Mouse (Mus musculus): Measurements from ENCODE around the gene Phc2.
"Not testable (repeated sequence)": the region's sequence is repeated elsewhere in the genome, so short reads cannot be mapped to it uniquely, and the experiment has no call there.

The Phc2 gene

GRCm38 (mm10) chr4:128641766-128642717 lies 12.5 kb upstream of the Phc2 start:
- no peak for DNase-seq (ENCODE audit: extremely low read depth, insufficient read length, low spot score)

GRCm38 (mm10) chr4:128645896-128646295 lies 8.6 kb upstream of the Phc2 start:
- no peak for DNase-seq (ENCODE audit: extremely low read depth, insufficient read length, low spot score)

GRCm38 (mm10) chr4:128646762-128647161 lies 7.7 kb upstream of the Phc2 start:
- DNase-seq (ENCODE audit: extremely low read depth, insufficient read length, low spot score), result no peak

DNA sequence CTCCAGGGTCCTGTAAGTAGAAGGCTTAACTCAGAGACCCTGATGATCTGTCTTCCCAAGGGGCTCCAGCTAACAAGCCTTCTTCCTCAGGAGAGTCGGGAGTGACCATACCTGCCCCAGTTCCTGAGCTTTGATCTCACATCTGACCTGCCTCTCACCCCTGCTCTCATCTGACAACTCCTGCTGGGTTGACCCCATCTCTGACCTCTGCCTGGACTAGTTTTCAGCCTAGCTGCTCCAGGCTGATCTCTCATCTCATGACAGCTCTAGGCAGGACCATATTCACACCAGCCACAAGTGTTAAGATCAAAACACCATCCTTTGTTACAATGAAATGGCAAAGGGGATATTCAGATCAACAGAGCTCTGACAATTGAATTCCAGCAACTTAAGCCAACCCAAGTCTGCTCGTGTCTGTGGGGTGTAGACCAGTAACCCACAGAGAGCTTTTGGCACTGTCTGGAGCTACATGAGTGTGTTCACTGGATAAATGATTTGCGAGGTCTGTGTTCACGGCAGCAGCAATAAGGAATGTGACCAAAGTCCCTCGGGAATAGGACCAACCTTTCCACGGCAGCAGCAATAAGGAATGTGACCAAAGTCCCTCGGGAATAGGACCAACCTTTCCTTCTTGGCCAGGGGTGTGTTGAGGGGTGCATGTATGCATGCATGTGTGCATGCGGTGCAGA lies 5.8 kb upstream of the Phc2 start:
- no peak for DNase-seq (ENCODE audit: extremely low read depth, insufficient read length, low spot score)

DNA sequence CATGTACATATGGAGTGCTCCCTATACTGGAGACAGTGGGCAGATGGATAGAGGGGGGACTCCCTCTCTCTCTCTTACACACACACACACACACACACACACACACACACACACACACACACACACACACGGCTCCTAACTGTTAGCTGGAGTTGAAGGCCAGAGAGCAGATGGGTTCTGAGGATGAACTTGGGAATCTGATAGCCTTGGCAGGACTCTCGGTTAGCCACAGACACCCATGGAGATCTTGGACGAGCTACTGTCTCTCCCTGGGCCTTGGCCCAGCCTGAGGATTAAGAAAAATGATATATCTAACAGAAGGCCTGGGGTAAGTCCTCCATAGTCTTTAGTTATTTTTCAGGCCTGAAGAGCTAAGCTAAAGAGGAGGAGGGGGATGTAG lies 3.0 kb upstream of the Phc2 start:
- no peak for DNase-seq (ENCODE audit: extremely low read depth, insufficient read length, low spot score)

DNA sequence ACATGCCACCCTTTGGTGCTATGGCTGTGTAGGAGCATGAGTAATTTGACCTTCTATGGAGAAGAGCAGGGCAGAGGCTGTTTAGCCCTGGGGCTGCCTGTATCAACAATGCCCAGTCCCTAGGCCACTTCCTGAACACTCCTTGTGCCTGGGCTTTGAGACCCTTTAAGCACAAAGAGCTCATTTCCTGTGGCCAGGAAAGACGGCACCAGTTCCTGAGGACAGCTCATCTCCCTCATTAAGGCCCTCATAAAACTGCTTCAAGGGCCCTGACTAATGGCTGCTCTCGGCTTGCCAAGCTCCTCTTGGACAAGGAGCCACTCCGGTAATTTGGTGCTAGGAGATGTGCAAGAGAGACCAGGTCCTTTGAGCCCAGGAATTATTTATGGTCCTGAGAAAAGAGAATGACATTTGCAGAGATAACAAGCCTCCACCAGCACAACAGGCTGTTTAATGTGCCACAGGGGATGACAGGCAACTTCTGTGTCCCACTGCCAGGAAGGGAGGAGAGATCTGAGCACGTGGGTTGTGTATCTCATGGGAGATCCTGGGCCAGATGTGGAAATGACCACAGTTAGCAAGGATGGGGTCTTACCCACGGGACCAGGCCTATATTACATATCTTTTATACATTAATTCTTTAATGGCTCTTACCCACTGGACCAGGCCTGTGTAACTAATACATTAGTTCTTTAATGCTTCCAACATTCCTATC lies 1.8 kb upstream of the Phc2 start:
- no peak for DNase-seq (ENCODE audit: extremely low read depth, insufficient read length, low spot score)

DNA sequence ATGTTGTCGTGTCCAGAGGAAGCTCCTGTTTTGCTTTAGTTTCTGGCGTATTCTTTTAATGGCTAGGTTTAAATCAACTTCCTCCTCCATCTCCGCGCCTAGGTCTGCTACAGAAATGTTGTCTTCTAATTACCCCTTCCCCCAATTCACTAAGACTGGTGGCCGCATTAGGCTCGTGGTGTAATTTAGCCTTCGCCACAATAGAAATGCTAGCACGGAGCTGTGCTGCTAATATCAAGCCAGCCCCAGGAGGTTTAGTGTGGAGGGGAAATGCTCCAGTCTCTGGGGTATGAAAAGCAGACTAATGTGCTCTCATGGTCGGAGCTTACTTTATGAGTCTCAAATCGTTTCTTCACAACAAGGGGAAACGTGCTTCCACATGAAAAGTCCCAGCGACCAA lies 944 bp downstream of the Phc2 start:
- DNase-seq (ENCODE audit: extremely low read depth, insufficient read length, low spot score), result no peak

DNA sequence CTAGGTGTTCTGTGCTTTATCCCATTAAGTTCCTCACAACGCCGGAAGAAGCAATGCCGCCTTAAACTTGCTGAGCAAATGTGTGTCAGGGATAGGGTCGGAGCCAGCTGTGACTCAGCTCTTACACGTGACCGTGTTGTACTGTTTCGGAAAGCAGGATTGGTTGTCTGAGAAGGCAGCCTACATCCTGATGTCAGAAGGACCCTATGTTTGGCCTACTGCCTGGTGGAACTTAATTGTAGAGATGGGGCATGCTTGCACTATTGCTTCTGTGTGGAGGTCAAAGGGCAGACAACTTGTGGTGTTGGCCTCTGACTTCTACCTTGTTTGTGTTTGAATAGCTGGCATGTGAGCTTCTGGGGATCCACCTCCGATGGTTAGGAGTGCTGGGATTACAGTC lies 5.7 kb downstream of the Phc2 start:
- no peak for DNase-seq (ENCODE audit: extremely low read depth, insufficient read length, low spot score)

DNA sequence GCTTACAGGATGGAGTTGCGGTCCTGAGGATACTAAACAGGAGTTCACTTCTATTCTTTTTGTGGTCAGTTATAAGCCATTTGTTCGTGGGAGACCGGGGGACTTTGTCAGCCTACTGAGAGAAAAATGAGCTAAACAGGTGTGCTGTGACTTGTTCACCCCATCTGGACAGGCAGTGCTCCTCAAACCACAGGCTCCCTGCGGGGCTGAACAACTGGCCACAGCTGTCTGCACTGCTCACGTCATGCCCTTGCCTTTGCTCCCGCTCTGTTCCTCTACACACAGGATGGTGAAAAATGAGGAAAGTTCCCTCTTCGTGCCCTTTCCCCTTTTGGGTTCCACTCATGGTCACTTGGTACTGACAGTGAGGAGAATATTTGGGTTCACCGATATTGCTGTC lies 6.6 kb downstream of the Phc2 start:
- no peak for DNase-seq (ENCODE audit: extremely low read depth, insufficient read length, low spot score)

DNA sequence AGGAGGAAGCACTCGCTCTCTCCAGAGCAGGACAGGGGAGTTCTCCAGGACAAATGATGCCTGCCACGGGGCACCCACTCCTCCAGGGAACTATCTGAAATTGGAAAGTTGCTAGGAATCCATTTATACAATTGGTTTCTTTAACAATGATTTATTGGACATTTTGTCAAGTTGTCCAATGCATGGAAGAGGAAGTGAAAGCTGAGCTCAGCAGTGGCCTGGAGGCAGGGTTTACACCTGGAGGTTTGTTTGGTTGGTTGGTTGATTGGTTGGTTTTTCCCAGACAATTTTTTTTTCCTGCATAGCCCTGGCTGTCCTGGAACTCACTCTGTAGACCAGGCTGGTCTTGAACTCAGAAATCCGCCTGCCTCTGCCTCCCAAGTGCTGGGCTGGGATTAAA lies 9.5 kb downstream of the Phc2 start:
- DNase-seq (ENCODE audit: extremely low read depth, insufficient read length, low spot score), result no peak

DNA sequence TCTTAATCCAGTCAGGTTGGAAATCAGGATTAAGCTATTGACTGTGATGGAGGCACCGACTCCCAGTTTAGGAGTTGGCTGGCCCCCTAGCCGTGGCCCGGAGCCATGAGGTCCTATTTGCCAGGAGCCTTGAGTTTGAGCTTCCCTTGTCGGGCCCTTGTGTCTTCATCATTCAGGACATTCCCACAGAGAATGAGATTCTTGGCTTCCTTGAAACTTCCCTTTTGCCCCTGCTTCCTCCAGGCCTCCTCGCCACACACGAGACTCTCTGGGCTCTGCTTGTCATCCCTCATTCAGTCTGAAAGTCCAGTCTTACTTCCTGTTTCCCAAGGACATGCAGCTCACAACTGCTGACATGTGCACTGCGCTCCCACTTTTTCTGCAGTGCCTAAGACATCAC lies 11.9 kb downstream of the Phc2 start:
- DNase-seq (ENCODE audit: extremely low read depth, insufficient read length, low spot score), result not testable (repeated sequence)

DNA sequence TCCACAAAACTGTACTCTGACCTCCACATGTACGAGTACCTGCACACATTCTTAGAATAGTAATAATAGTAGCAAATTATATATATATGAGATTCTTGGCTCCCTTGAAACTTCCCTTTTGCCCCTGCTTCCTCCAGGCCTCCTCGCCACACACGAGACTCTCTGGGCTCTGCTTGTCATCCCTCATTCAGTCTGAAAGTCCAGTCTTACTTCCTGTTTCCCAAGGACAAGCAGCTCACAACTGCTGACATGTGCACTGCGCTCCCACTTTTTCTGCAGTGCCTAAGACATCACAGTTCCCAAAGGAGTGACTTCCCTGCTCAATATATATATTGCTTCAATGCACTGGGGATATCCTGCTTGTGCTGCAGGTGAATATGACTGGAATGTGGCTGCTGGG lies 12.7 kb downstream of the Phc2 start:
- not testable (repeated sequence) for DNase-seq (ENCODE audit: extremely low read depth, insufficient read length, low spot score)

- DNase-seq (ENCODE audit: extremely low read depth, insufficient read length, low spot score), result no peak
These were observed 14.7 kb downstream of the Phc2 start for GRCm38 (mm10) chr4:128669229-128669628.

GRCm38 (mm10) chr4:128670566-128671191 lies 16.2 kb downstream of the Phc2 start:
- DNase-seq (ENCODE audit: extremely low read depth, insufficient read length, low spot score), result no peak

DNA sequence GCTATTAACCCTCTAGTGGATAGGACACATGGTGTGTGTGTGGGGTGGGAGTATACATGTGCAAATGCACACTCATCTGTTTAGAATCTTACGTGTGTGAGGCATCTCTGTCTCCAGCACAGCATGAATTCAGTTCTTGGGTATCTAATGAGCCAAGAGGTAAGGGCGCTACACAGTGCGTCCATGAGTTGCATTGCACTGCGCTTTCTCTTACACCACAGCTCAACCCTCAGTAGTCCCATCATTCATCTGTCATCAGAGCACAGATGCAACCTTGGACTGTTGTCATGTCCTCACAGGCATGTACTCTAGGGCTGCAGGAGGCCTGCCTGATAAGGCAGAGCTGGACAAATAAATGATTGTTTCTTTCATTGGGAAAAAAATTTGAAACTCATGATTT lies 18.0 kb downstream of the Phc2 start:
- no peak for DNase-seq (ENCODE audit: extremely low read depth, insufficient read length, low spot score)

DNA sequence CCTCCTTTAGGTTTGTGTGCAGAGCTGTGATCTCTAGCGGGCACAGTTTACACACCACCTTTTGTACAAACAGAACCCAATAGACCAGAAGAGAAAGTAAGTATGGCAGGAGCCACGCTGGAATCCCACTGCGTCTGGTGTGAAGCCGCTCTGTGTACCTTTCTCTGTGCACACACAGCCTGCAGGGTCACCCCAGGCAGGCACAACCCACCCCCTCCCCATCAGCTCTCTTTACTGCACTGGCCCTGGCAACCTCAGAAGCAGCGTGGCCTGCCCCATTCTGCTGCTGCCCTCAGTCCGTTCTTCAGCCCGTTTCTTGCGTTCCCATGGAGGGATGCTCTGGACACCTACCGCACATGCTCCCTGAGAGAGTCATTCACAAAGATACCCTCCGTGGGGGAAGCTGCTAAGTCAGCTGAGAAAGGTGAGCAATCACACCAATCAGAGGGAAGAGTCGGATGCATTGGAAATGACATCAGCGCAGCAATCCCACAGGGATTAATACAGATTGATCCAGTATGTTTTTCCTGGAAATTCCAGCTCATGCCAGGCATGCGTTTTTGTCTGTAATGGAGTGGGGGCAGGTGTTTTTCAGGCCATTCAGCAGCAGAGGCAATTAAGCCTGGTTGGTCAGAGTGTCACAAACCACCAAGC lies 24.2 kb downstream of the Phc2 start:
- DNase-seq (ENCODE audit: extremely low read depth, insufficient read length, low spot score), result no peak

GRCm38 (mm10) chr4:128681126-128681525 lies 26.6 kb downstream of the Phc2 start:
- no peak for DNase-seq (ENCODE audit: extremely low read depth, insufficient read length, low spot score)

DNA sequence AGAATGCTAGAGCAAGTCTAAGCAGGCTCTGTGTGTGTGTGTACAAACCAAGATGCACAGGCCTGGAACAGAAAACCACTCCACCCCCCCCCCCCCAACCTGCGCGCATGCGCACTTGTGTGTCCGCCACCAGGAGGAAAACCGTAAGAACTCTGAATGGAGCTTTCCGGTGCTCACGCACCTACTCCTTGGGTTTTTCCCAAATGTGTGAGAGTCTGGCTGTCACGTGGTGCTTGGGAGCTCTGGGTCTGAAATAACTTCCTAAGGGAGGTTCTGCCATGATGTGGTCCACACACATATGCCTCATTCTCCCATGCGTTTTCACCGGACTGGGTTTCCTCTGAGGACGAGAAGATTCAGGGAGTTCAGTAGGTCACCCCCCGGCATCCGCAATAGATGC lies 27.8 kb downstream of the Phc2 start:
- no peak for DNase-seq (ENCODE audit: extremely low read depth, insufficient read length, low spot score)

DNA sequence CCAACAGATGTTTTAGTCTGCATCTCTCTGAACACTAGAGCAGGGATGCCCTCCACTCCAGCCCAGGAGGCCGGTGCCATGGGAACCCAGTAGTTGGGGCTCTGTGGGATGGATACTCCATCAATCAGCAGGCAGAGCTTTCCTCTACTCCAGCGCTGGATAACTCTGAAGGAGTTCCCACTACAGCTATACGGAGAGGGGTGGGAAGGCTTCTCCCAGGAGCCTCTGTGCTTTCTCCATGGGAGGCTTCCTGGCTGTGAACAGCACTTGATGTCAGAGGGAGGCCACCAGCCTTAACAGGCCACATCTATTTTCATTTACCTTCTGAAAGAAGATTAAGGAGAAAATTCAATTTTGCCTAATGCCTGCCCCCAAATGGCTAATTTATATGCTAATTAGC lies 29.2 kb downstream of the Phc2 start:
- no peak for DNase-seq (ENCODE audit: extremely low read depth, insufficient read length, low spot score)

GRCm38 (mm10) chr4:128684108-128684507 lies 29.6 kb downstream of the Phc2 start:
- DNase-seq (ENCODE audit: extremely low read depth, insufficient read length, low spot score), result no peak

Data from 3134 (cell line).